Mouse (Mus musculus) ES-E14 (cell line): ENCODE results near the gene Arhgap45. TPM values are rescaled to one million over a fixed set of nuclear protein-coding genes. Genes with fewer than 3 reads are reported as not detected.

Experiments used
- DNase-seq: peaks from one replicate; pipeline ENCODE4 v3.0.0-alpha.2; 2013; ENCODE audit warnings: low read depth, low spot score
- H3K27ac ChIP-seq: 2 replicates; pipeline ENCODE4 v1.5.1; 2012; ENCODE audit warnings: low read depth, mild to moderate bottlenecking, low read length, moderate library complexity, mixed read lengths; ENCODE audit not compliant: poor library complexity, insufficient read depth, severe bottlenecking
- H3K36me3 ChIP-seq: 2 replicates; pipeline ENCODE4 v1.6.1; 2012; ENCODE audit warnings: mild to moderate bottlenecking, low read length, moderate library complexity, mixed read lengths; ENCODE audit not compliant: control insufficient read depth, poor library complexity, insufficient read depth, severe bottlenecking
- H3K4me1 ChIP-seq, 2 experiments: fragments of 150-350 bp in 1 of 2; sonication (generic) in 1 of 2; 2 replicates each; pipeline ENCODE4 v1.6.1; 2012; ENCODE audit warnings: low read length in 2 of 2, mild to moderate bottlenecking in 1 of 2, mixed read lengths in 1 of 2; ENCODE audit not compliant: control insufficient read depth in 2 of 2, insufficient read depth in 2 of 2, poor library complexity in 1 of 2
- H3K4me3 ChIP-seq, 2 experiments: fragments of 150-350 bp in 1 of 2; sonication (generic) in 1 of 2; 2 replicates each; pipeline ENCODE4 v1.5.1; 2012; ENCODE audit warnings: low read length in 2 of 2, low read depth in 1 of 2, mild to moderate bottlenecking in 1 of 2, mixed read lengths in 1 of 2; ENCODE audit not compliant: insufficient read depth in 1 of 2, poor library complexity in 1 of 2, severe bottlenecking in 1 of 2
- H3K9ac ChIP-seq: 2 replicates; pipeline ENCODE4 v1.6.1; 2012; ENCODE audit warnings: low read depth, mild to moderate bottlenecking, low read length, mixed read lengths; ENCODE audit not compliant: poor library complexity, insufficient read depth, severe bottlenecking
- H3K9me3 ChIP-seq: fragments of 150-350 bp; sonication (generic); 2 replicates; pipeline ENCODE4 v1.6.1; 2012; ENCODE audit warnings: low read depth, mild to moderate bottlenecking, low read length; ENCODE audit not compliant: control insufficient read depth, insufficient read depth
- CHD2 ChIP-seq: IDR thresholded peaks from 2 replicates; pipeline ENCODE4 v1.6.1; 2014; ENCODE audit warnings: mild to moderate bottlenecking, low read depth, low read length, inconsistent platforms
- HCFC1 ChIP-seq: IDR thresholded peaks from 2 replicates; pipeline ENCODE4 v1.6.1; 2012; ENCODE audit warnings: low read length, inconsistent platforms, borderline replicate concordance; ENCODE audit not compliant: insufficient read depth
- MAFK ChIP-seq: IDR thresholded peaks from 2 replicates; pipeline ENCODE4 v1.6.1; 2014; ENCODE audit warnings: mild to moderate bottlenecking, low read depth, low read length, inconsistent platforms; ENCODE audit not compliant: insufficient read depth
- ZC3H11A ChIP-seq: IDR thresholded peaks from 2 replicates; pipeline ENCODE4 v1.6.1; 2012; ENCODE audit warnings: low read depth, mild to moderate bottlenecking, inconsistent platforms, low read length, borderline replicate concordance
- ZNF384 ChIP-seq: IDR thresholded peaks from 2 replicates; pipeline ENCODE4 v1.6.1; 2012; ENCODE audit warnings: low read depth, low read length, inconsistent platforms
- in situ Hi-C, 2 experiments: fragments of 600-800 bp; cut with MboI; formaldehyde crosslinking; loops; one replicate each; pipeline ENCODE4 v1.15.1; 2025; ENCODE audit warnings: low sequenced_read_pairs in 2 of 2, inconsistent platforms in 1 of 2; ENCODE audit not compliant: unreplicated experiment in 2 of 2
- total RNA-seq: library from RNA; depleted of rRNA; stranded (reverse); fragments of 300-350 nt; gene quantifications from 2 replicates; pipeline ENCODE4 v1.2.3, GENCODE M21; 2012

Arhgap45 gene
- total RNA-seq, 1 experiment: 17.0 TPM

DNA sequence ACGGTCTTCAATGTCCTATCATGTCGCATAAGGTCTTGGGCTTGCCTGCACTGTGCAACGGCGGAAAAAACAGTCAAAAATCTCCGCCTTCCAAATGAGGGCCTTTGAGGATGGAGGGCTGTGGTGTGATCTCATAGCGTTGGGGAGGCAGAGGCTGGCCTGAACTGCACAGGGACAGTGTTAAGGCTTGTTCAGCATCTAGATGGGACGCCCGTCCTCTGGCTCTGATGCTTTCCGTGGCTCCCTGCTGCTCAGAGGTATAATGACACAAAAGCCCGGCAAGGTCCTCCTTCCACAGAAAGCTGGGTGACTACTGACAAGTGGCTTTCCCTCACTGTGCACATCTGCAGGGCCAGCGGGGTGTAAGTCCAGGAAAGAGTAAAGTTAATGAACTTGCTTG lies 3.7 kb downstream of the Arhgap45 start:
- H3K27ac ChIP-seq: no peak overlapping the region

DNA sequence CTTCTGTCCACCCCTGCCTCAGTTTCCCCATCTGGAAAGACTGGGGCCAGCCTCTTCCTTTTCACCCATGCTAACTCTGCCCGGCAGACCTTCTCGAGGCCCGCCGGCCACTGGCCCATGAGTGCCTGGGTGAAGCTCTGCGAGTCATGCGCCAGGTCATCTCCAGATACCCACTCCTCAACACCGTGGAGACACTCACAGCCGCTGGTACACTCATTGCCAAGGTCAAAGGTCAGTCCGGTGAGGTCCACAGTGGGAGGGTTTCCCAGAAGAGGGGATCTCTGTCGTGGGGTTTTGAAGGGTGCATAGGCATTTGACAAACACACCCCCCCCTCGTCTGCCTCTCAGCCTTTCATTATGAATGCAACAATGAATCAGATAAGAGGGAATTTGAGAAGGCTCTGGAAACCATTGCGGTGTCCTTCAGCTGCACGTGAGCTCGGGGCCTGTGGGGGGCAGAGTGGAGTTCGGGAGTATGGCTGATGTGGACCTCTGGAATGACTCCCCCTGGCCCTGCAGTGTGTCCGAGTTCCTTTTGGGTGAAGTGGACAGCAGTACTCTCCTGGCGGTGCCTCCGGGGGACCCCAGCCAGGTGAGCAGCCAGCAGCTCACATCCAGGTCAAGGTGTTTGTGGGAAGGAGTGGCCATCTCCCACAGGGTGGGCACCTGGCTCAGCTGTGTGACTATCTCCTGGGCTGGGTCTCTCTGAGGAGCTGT lies 4.3 kb downstream of the Arhgap45 start:
- no peak overlapping the region for H3K4me3 ChIP-seq
- in situ Hi-C loops: no loop called here
- no peak for DNase-seq
- no peak overlapping the region for H3K9ac ChIP-seq
- H3K27ac ChIP-seq: no peak overlapping the region
- H3K4me1 ChIP-seq: peaks cover 0 to 39% of the 10 kb centered on the region in 2 experiments; a peak in 3 of 4 replicates
- peaks cover 3% of the 10 kb centered on the region; the same call in 1 of the 2 replicates for H3K36me3 ChIP-seq
- TF ChIP-seq CHD2 (no peak), ZNF384 (no peak), ZC3H11A (no peak), HCFC1 (no peak), MAFK (no peak)
- H3K9me3 ChIP-seq: no peaks in the 10 kb centered on the region

More for the DNA sequence above, 3.7 kb downstream of the Arhgap45 start:
- no peak for TF ChIP-seq MAFK
- in situ Hi-C loops: no loop called here
- peaks cover 3% of the 10 kb centered on the region; the same call in 1 of the 2 replicates for H3K36me3 ChIP-seq
- H3K9ac ChIP-seq: no peak overlapping the region
- no peaks in the 10 kb centered on the region for H3K9me3 ChIP-seq
- H3K4me1 ChIP-seq: peaks cover 0 to 35% of the 10 kb centered on the region in 2 experiments; a peak in 3 of 4 replicates
- DNase-seq: no peak
- peak overlapping the region; percentile 2 to 16; a peak in 2 of 4 replicates for H3K4me3 ChIP-seq

- no peak overlapping the region for H3K9ac ChIP-seq
- no peaks in the 10 kb centered on the region for H3K9me3 ChIP-seq
- H3K4me1 ChIP-seq: peaks cover 0 to 43% of the 10 kb centered on the region in 2 experiments; a peak in 3 of 4 replicates
- DNase-seq: no peak
- TF ChIP-seq ZC3H11A (no peak), ZNF384 (no peak), HCFC1 (no peak), CHD2 (no peak), MAFK (no peak)
- H3K4me3 ChIP-seq: no peak overlapping the region
- no peak overlapping the region for H3K27ac ChIP-seq
- H3K36me3 ChIP-seq: peaks cover 3% of the 10 kb centered on the region; the same call in 1 of the 2 replicates
- in situ Hi-C loops: no loop called here
Observed at GRCm38 (mm10) chr10:80021320-80021641, 4.8 kb downstream of the Arhgap45 start.

- Histone ChIP-seq H3K4me3 (no peak overlapping the region), H3K36me3 (peaks cover 3% of the 10 kb centered on the region; the same call in 1 of the 2 replicates), H3K27ac (no peak overlapping the region), H3K4me1 (peaks cover 0 to 44% of the 10 kb centered on the region in 2 experiments; a peak in 3 of 4 replicates), H3K9me3 (no peaks in the 10 kb centered on the region), H3K9ac (no peak overlapping the region)
- no peak for DNase-seq
- TF ChIP-seq ZNF384 (no peak), MAFK (no peak), HCFC1 (no peak), CHD2 (no peak), ZC3H11A (no peak)
- in situ Hi-C loops: no loop called here
Observed at GRCm38 (mm10) chr10:80022164-80022563, 5.7 kb downstream of the Arhgap45 start.
